In the genomic region with DNA sequence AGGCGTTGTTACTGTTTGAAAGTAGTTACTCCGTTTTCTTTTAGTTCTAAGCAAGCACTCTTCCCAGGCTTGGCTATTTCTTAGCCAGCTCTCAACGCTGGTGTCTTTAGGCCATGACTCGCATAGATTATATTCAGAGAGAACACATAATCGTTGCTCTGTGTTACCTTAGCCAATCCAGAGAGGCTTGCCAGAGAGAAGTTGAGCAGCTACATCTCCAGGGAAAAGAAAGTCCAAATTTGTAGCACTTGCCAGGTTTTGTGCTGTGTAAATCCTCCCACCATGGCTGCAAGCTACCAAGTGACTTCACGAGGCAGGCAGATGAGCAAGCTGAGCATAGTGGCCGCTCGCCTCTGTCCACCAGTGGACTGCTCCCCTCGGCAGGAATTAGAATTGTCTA, we compare ENCODE assay signal across 25 mouse cellular contexts.
DNase-seq lines count a peak whose midpoint lies in the region; ATAC-seq and TF ChIP-seq lines count a peak whose summit lies in the region.
"Had no signal": no experiment of that assay in that cellular context is flagged by ENCODE, and none has a peak within 500 bp of the region (broad histone marks: within the 10 kb centered on the region; RNA-seq: fewer than 3 reads in every experiment).

No protein-coding gene starts in this region.

- no peak overlapping the region for H3K4me3 ChIP-seq in gastrocnemius, adult 2 months
- H3K4me3 ChIP-seq: embryonic facial prominence, embryonic 15.5 days; forebrain, embryonic 13.5 days; heart, embryonic 13.5 days; hindbrain, embryonic 12.5 days; layer of hippocampus, adult 2 months; left cerebral cortex, adult 2 months; limb, embryonic 12.5 days; liver, embryonic 15.5 days had no signal

- DNase-seq in gastrocnemius, adult 2 months: peak; percentile 28
- no peak for DNase-seq in gastrocnemius, postnatal 36 days
- DNase-seq in 3134 (ENCODE audit: extremely low read depth, insufficient read length, low spot score) (peak; percentile 48), 3T3-L1 (ENCODE audit: low read depth, low spot score) (peak; percentile 86)
- DNase-seq in gastrocnemius, postnatal 10 days: peak; percentile 5
- DNase-seq in spleen, postnatal 36 days (ENCODE audit: low spot score in 2 of 2): no peak
- DNase-seq: cerebellum, adult 18-20 months; cerebellum, postnatal 10 days; kidney, postnatal 36 days; lung, embryonic 14.5 days; lung, postnatal 14 days; midbrain, embryonic 14.5 days; thymus, postnatal 25 days had no signal

- ATAC-seq in inflammation-experienced regulatory T-cells, adult 6 months: no peak
- ATAC-seq: forebrain, embryonic 13.5 days; hindbrain, postnatal 0 days; intestine, embryonic 16.5 days; Patski had no signal

- H3K27ac ChIP-seq in gastrocnemius, adult 2 months: no peak overlapping the region
- H3K27ac ChIP-seq: forebrain, embryonic 13.5 days; heart, embryonic 13.5 days; hindbrain, embryonic 12.5 days; hindbrain, postnatal 0 days; layer of hippocampus, adult 2 months; left cerebral cortex, adult 2 months; limb, embryonic 12.5 days; liver, embryonic 15.5 days had no signal

- no peak for TF ChIP-seq CTCF in gastrocnemius, adult 2 months (IDR thresholded peaks at IDR 0.05)

- intact Hi-C loops in gastrocnemius, adult 2 months (cut with DNase I): no loop called here
- intact Hi-C loops in gastrocnemius, postnatal 36 days (cut with DNase I): no loop called here

Comparison
In these comparisons a context has a peak if more than half of its experiments do, and no peak if none do; other contexts are left out.
1. DNase-seq: peak in gastrocnemius, adult 2 months (single experiment), 3134 (single experiment), 3T3-L1 (single experiment) and gastrocnemius, postnatal 10 days (single experiment); none in gastrocnemius, postnatal 36 days (0 of 2) and spleen, postnatal 36 days (0 of 2).